Mouse (Mus musculus) kidney, adult 2 months (tissue): ENCODE data around the gene Rdh16f1.

Source experiments
- CTCF ChIP-seq: fragments of 200-500 bp; conservative IDR thresholded peaks from 2 replicates; pipeline ENCODE4 v1.5.1; 2011; ENCODE audit warnings: low read depth, mild to moderate bottlenecking, control low read depth, low read length, moderate library complexity, mixed read lengths; ENCODE audit not compliant: insufficient read depth, insufficient read length
- POLR2A ChIP-seq: fragments of 200-500 bp; IDR thresholded peaks from one replicate; pipeline ENCODE4 v1.6.1; 2011; ENCODE audit warnings: low read depth, low read length, control low read depth

- TF ChIP-seq CTCF (peak; percentile 44), POLR2A (no peak)
These were observed 20.4 kb upstream of the Rdh16f1 start, which contains the start of gene Zbtb39 for GRCm38 (mm10) chr10:127739083-127739660.
